Mouse (Mus musculus) C2C12 (cell line): Measurements from ENCODE around the gene Mpp3. TPM values are rescaled to one million over a fixed set of nuclear protein-coding genes. Genes with fewer than 3 reads are reported as not detected.

Experiments
- H3K27me3 ChIP-seq: one replicate; pipeline ENCODE4 v1.6.1; 2011; ENCODE audit not compliant: control insufficient read depth, insufficient read depth, insufficient read length
- H3K36me3 ChIP-seq: one replicate; pipeline ENCODE4 v1.6.1; 2011; ENCODE audit not compliant: control insufficient read depth, insufficient read depth
- H3K4me3 ChIP-seq: one replicate; pipeline ENCODE4 v1.5.1; 2011; ENCODE audit warnings: mild to moderate bottlenecking, control low read depth; ENCODE audit not compliant: poor library complexity, insufficient read depth, severe bottlenecking
- H3K79me2 ChIP-seq: one replicate; pipeline ENCODE4 v1.6.1; 2011; ENCODE audit not compliant: control insufficient read depth, insufficient read depth
- H3K79me3 ChIP-seq: one replicate; pipeline ENCODE4 v1.6.1; 2011; ENCODE audit warnings: low read depth, control low read depth
- H3ac ChIP-seq: one replicate; pipeline ENCODE3; 2011; ENCODE audit warnings: low read depth; ENCODE audit not compliant: control insufficient read depth, insufficient read length
- CEBPB ChIP-seq: IDR thresholded peaks from one replicate; pipeline ENCODE4 v1.6.1; 2011; ENCODE audit warnings: low read depth, mild to moderate bottlenecking, control low read depth, moderate library complexity
- CTCF ChIP-seq: IDR thresholded peaks from one replicate; pipeline ENCODE4 v1.5.1; 2011; ENCODE audit not compliant: control insufficient read depth, insufficient read depth, insufficient read length
- FOSL1 ChIP-seq: IDR thresholded peaks from one replicate; pipeline ENCODE4 v1.8.0; 2011; ENCODE audit warnings: mild to moderate bottlenecking, low read length; ENCODE audit not compliant: poor library complexity, insufficient read depth, severe bottlenecking
- MAX ChIP-seq: IDR thresholded peaks from one replicate; pipeline ENCODE4 v1.6.1; 2011; ENCODE audit warnings: mild to moderate bottlenecking, control low read depth
- MYOD1 ChIP-seq: IDR thresholded peaks from one replicate; pipeline ENCODE4 v1.6.1; 2011; ENCODE audit warnings: low read depth; ENCODE audit not compliant: control insufficient read depth, insufficient read length
- MYOG ChIP-seq: IDR thresholded peaks from one replicate; pipeline ENCODE4 v1.6.1; 2011; ENCODE audit not compliant: control insufficient read depth, insufficient read length; ENCODE audit errors: extremely low read depth
- USF1 ChIP-seq: IDR thresholded peaks from one replicate; pipeline ENCODE4 v1.6.1; 2011; ENCODE audit warnings: low read depth, mild to moderate bottlenecking, control low read depth, moderate library complexity
- polyA plus RNA-seq: library from polyadenylated mRNA; unstranded; fragments of >200 nt; fragmentation: generic; extraction: Trizol; gene quantifications from one replicate; pipeline ENCODE4 v1.2.1, GENCODE M21; 2012; ENCODE audit warnings: missing spikeins

The Mpp3 gene
- polyA plus RNA-seq, 1 experiment = 0.14 TPM

- Histone ChIP-seq H3K36me3 (no peaks in the 10 kb centered on the region), H3ac (no peak overlapping the region), H3K4me3 (no peak overlapping the region), H3K27me3 (peaks cover 40% of the 10 kb centered on the region), H3K79me2 (no peaks in the 10 kb centered on the region), H3K79me3 (no peaks in the 10 kb centered on the region)
- no peak for TF ChIP-seq MYOD1
- no peak for TF ChIP-seq CTCF
- no peak for TF ChIP-seq MAX
- TF ChIP-seq MYOG = no peak
- no peak for TF ChIP-seq USF1
- TF ChIP-seq FOSL1 = no peak
- no peak for TF ChIP-seq CEBPB
Observed at GRCm38 (mm10) chr11:102013201-102013600, 15.1 kb downstream of the Mpp3 start.

GRCm38 (mm10) chr11:102011510-102011909, 16.8 kb downstream of the Mpp3 start:
- Histone ChIP-seq H3K27me3 (peaks cover 41% of the 10 kb centered on the region), H3K36me3 (no peaks in the 10 kb centered on the region), H3K4me3 (no peak overlapping the region), H3K79me3 (no peaks in the 10 kb centered on the region), H3K79me2 (no peaks in the 10 kb centered on the region), H3ac (no peak overlapping the region)
- TF ChIP-seq FOSL1 (no peak), CTCF (no peak), MYOG (no peak), MYOD1 (no peak), CEBPB (no peak), USF1 (no peak), MAX (no peak)

GRCm38 (mm10) chr11:102010140-102010539, 18.1 kb downstream of the Mpp3 start:
- H3K79me2 ChIP-seq = no peaks in the 10 kb centered on the region
- H3K79me3 ChIP-seq = no peaks in the 10 kb centered on the region
- no peak overlapping the region for H3ac ChIP-seq
- TF ChIP-seq USF1 (no peak), CEBPB (no peak), MYOD1 (no peak), FOSL1 (no peak), CTCF (no peak), MYOG (no peak), MAX (no peak)
- H3K36me3 ChIP-seq = no peaks in the 10 kb centered on the region
- H3K27me3 ChIP-seq = peaks cover 29% of the 10 kb centered on the region
- no peak overlapping the region for H3K4me3 ChIP-seq

GRCm38 (mm10) chr11:102008954-102009637, 19.2 kb downstream of the Mpp3 start:
- H3K4me3 ChIP-seq = no peak overlapping the region
- H3K79me3 ChIP-seq = no peaks in the 10 kb centered on the region
- H3ac ChIP-seq = no peak overlapping the region
- H3K36me3 ChIP-seq = no peaks in the 10 kb centered on the region
- H3K79me2 ChIP-seq = no peaks in the 10 kb centered on the region
- no peak for TF ChIP-seq CTCF
- TF ChIP-seq MYOD1 = no peak
- no peak for TF ChIP-seq MYOG
- TF ChIP-seq CEBPB = no peak
- no peak for TF ChIP-seq MAX
- no peak for TF ChIP-seq FOSL1
- no peak for TF ChIP-seq USF1
- peaks cover 20% of the 10 kb centered on the region for H3K27me3 ChIP-seq

GRCm38 (mm10) chr11:102008372-102008771, 19.9 kb downstream of the Mpp3 start:
- TF ChIP-seq CTCF = no peak
- no peak for TF ChIP-seq USF1
- no peak for TF ChIP-seq FOSL1
- TF ChIP-seq MYOD1 = no peak
- TF ChIP-seq MYOG = no peak
- no peak for TF ChIP-seq CEBPB
- no peak for TF ChIP-seq MAX
- Histone ChIP-seq H3K4me3 (no peak overlapping the region), H3K27me3 (peaks cover 15% of the 10 kb centered on the region), H3ac (no peak overlapping the region), H3K79me2 (no peaks in the 10 kb centered on the region), H3K36me3 (no peaks in the 10 kb centered on the region), H3K79me3 (no peaks in the 10 kb centered on the region)

- no peaks in the 10 kb centered on the region for H3K79me3 ChIP-seq
- no peak for TF ChIP-seq MYOG
- no peak for TF ChIP-seq USF1
- TF ChIP-seq FOSL1 = no peak
- no peak for TF ChIP-seq MYOD1
- no peak for TF ChIP-seq CTCF
- H3ac ChIP-seq = no peak overlapping the region
- H3K27me3 ChIP-seq = peaks cover 11% of the 10 kb centered on the region
- no peaks in the 10 kb centered on the region for H3K36me3 ChIP-seq
- H3K4me3 ChIP-seq = no peak overlapping the region
- H3K79me2 ChIP-seq = no peaks in the 10 kb centered on the region
Observed at GRCm38 (mm10) chr11:102006688-102007087, 21.6 kb downstream of the Mpp3 start.
